Mouse (Mus musculus) forebrain, postnatal 0 days (tissue): ENCODE measurements around the gene Sorbs1. TPM values are rescaled to one million over a fixed set of nuclear protein-coding genes. Genes with fewer than 3 reads are reported as not detected.

Experiments used
- ATAC-seq: fragments of 200-750 bp; cut with Nextera tagmentation; 2 replicates; pipeline ENCODE4 v1.8.0; 2017; ENCODE audit warnings: mild to moderate bottlenecking, moderate library complexity
- DNase-seq: peaks from one replicate; pipeline ENCODE4 v3.0.0-alpha.2; 2015
- H3K27ac ChIP-seq: fragments of 300-500 bp; sonication (generic); 2 replicates; pipeline ENCODE4 v1.5.1; 2014; ENCODE audit warnings: low read depth, mild to moderate bottlenecking, antibody characterized with exemption, low read length, moderate library complexity, mixed read lengths
- H3K27me3 ChIP-seq: fragments of 300-500 bp; sonication (generic); 2 replicates; pipeline ENCODE4 v1.6.1; 2014; ENCODE audit warnings: mild to moderate bottlenecking, low read length, mixed read lengths; ENCODE audit not compliant: insufficient read depth
- H3K36me3 ChIP-seq: fragments of 300-500 bp; sonication (generic); 2 replicates; pipeline ENCODE4 v1.6.1; 2014; ENCODE audit warnings: mild to moderate bottlenecking, moderate library complexity; ENCODE audit not compliant: insufficient read depth
- H3K4me1 ChIP-seq: fragments of 300-500 bp; sonication (generic); 2 replicates; pipeline ENCODE4 v1.6.1; 2014; ENCODE audit warnings: antibody characterized with exemption; ENCODE audit not compliant: insufficient read depth
- H3K4me2 ChIP-seq: fragments of 300-500 bp; sonication (generic); 2 replicates; pipeline ENCODE4 v1.6.1; 2014; ENCODE audit warnings: low read depth, mild to moderate bottlenecking, moderate library complexity
- H3K4me3 ChIP-seq: fragments of 300-500 bp; sonication (generic); 2 replicates; pipeline ENCODE4 v1.5.1; 2014; ENCODE audit warnings: low read depth, low read length, mixed read lengths
- H3K9ac ChIP-seq: fragments of 300-500 bp; sonication (generic); 2 replicates; pipeline ENCODE4 v1.6.1; 2014; ENCODE audit warnings: mild to moderate bottlenecking
- H3K9me3 ChIP-seq: fragments of 300-500 bp; sonication (generic); 2 replicates; pipeline ENCODE4 v1.6.1; 2016; ENCODE audit warnings: low read length
- CTCF ChIP-seq: sonication (generic); IDR thresholded peaks from 2 replicates; pipeline ENCODE4 v1.5.1; 2016; ENCODE audit warnings: antibody characterized with exemption, control low read depth, low read depth
- WGBS: fragments of 180-500 bp; shearing (Covaris S2); extraction: QIAGEN DNeasy Blood & Tissue Kit; methylation state at CpG from one replicate; pipeline ENCODE4 v1.1.7; 2014; 5-methylcytosine and 5-hydroxymethylcytosine counted together
- polyA plus RNA-seq: library from polyadenylated mRNA; unstranded; fragments of >200 nt; fragmentation: Nextera tagmentation; extraction: Ambion mirVana; gene quantifications from 2 replicates; pipeline ENCODE4 v1.2.1, GENCODE M21; 2015
- total RNA-seq: library from RNA; depleted of rRNA; stranded (reverse); fragments of >200 nt; gene quantifications from 2 replicates; pipeline ENCODE4 v1.2.3, GENCODE M21; 2014

Gene Sorbs1
- total and polyA plus RNA-seq, 2 experiments from 2014 or later, result 51.8 to 74.9 TPM

GRCm38 (mm10) chr19:40369852-40370811 lies 143.4 kb downstream of the Sorbs1 start:
- Histone ChIP-seq H3K4me3 (no peak overlapping the region), H3K27ac (no peak overlapping the region), H3K9ac (no peak overlapping the region), H3K27me3 (no peaks in the 10 kb centered on the region), H3K9me3 (no peaks in the 10 kb centered on the region), H3K4me1 (no peaks in the 10 kb centered on the region), H3K4me2 (no peak overlapping the region), H3K36me3 (peaks cover 29% of the 10 kb centered on the region)
- no peak for ATAC-seq
- peak; percentile 22 for TF ChIP-seq CTCF
- WGBS, result 75% methylated on average over 18 of the region's 18 CpGs
- no peak for DNase-seq

- no peaks in the 10 kb centered on the region for H3K9me3 ChIP-seq
- H3K4me3 ChIP-seq, result no peak overlapping the region
- H3K9ac ChIP-seq, result no peak overlapping the region
- no peaks in the 10 kb centered on the region for H3K27me3 ChIP-seq
- H3K36me3 ChIP-seq, result peaks cover 43% of the 10 kb centered on the region
- ATAC-seq (no peak), DNase-seq (no peak)
- no peak overlapping the region for H3K4me2 ChIP-seq
- WGBS, result 91% methylated on average over 2 of the region's 2 CpGs
- H3K27ac ChIP-seq, result no peak overlapping the region
- no peak for TF ChIP-seq CTCF
- no peaks in the 10 kb centered on the region for H3K4me1 ChIP-seq
Measured at GRCm38 (mm10) chr19:40368517-40368916, 145.1 kb downstream of the Sorbs1 start.

DNA sequence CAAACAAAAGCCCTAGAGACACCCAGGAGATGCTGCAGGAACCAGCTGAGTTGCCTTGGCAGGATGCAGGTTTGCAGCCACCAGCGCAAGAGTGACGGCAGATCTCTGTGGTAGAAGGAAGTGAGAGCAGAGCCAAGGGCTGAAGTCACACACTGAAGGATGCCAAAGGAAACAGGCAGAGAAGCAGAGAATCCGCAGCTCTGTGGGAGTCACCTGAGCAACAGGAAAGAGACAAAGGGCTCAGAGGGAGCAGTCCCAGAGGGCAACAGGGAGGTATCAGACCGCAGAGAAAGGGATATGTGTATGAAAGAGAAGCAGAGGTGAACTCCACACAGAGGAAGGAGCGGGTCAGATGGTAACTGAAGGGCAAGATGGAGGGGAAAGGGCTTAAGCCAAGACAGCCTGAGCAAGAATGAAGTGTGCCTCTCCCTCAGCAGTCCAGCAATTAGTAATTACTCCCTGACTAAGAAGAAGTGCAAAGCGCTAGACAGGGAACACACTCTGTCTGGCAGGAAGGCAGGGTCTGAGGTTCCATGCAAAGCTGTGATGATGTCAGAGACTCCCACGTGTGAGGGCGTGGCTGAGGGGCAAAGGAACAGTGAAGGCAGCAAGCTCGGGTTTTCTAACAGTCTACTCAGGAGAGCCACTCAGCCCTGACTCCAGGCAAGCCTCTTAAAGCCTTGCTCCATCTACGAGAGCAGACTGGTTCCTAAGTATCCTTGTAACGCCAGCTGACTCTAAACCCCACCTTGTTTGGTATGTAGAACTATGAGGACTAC lies 147.2 kb downstream of the Sorbs1 start:
- peak; percentile 78 for ATAC-seq
- Histone ChIP-seq H3K9ac (no peak overlapping the region), H3K4me3 (no peak overlapping the region), H3K4me2 (no peak overlapping the region), H3K27me3 (no peaks in the 10 kb centered on the region), H3K27ac (peak overlapping the region; percentile 70), H3K4me1 (no peaks in the 10 kb centered on the region), H3K9me3 (no peaks in the 10 kb centered on the region), H3K36me3 (peaks cover 47% of the 10 kb centered on the region)
- WGBS, result 24% methylated on average over 11 of the region's 11 CpGs
- peak; percentile 58 for DNase-seq
- no peak for TF ChIP-seq CTCF

DNA sequence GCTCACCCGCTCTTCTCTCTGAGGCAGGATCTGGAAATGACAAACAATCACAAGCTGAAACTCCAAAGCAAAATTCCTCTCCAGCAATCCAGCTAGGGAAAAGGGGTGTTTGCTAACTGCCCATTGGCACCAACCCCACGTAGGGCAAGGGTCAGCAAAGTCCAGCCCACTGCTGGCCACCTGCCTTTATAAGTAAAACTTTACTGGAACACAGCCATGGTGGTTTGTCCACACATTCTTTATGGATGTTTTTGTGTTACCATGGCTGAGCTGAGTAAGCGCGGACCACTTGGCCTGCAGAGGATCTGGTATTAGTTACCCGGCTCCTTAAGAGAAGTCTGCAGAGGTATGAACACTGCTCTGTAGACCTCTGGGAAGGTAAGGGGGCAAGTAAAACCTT lies 148.4 kb downstream of the Sorbs1 start:
- no peak for TF ChIP-seq CTCF
- 63% methylated on average over 5 of the region's 5 CpGs for WGBS
- DNase-seq, result peak; percentile 56
- H3K36me3 ChIP-seq, result peaks cover 42% of the 10 kb centered on the region
- no peaks in the 10 kb centered on the region for H3K4me1 ChIP-seq
- H3K9ac ChIP-seq, result no peak overlapping the region
- H3K4me3 ChIP-seq, result no peak overlapping the region
- no peaks in the 10 kb centered on the region for H3K27me3 ChIP-seq
- no peak overlapping the region for H3K4me2 ChIP-seq
- 0 out of 2 replicates have a peak overlapping the region, but pooled peaks have one; percentile 70 for H3K27ac ChIP-seq
- peak; percentile 14; the same call in 1 of the 2 replicates for ATAC-seq
- no peaks in the 10 kb centered on the region for H3K9me3 ChIP-seq

- Histone ChIP-seq H3K9me3 (no peaks in the 10 kb centered on the region), H3K36me3 (peaks cover 30% of the 10 kb centered on the region), H3K4me1 (no peaks in the 10 kb centered on the region), H3K4me3 (no peak overlapping the region), H3K9ac (no peak overlapping the region), H3K27me3 (no peaks in the 10 kb centered on the region), H3K27ac (no peak overlapping the region), H3K4me2 (no peak overlapping the region)
- WGBS, result 97% methylated on average over 5 of the region's 5 CpGs
- no peak for ATAC-seq
- peak; percentile 54 for TF ChIP-seq CTCF
- no peak for DNase-seq
Measured at GRCm38 (mm10) chr19:40363447-40363846, 150.1 kb downstream of the Sorbs1 start.

- Histone ChIP-seq H3K4me3 (no peak overlapping the region), H3K36me3 (peaks cover 22% of the 10 kb centered on the region), H3K27ac (no peak overlapping the region), H3K9me3 (no peaks in the 10 kb centered on the region), H3K4me1 (no peaks in the 10 kb centered on the region), H3K4me2 (no peak overlapping the region), H3K9ac (no peak overlapping the region), H3K27me3 (no peaks in the 10 kb centered on the region)
- no peak for ATAC-seq
- WGBS, result 54% methylated on average over 12 of the region's 12 CpGs
- TF ChIP-seq CTCF, result no peak
- peak; percentile 42 for DNase-seq
Measured at GRCm38 (mm10) chr19:40362203-40362865, 151.2 kb downstream of the Sorbs1 start.
